Mouse (Mus musculus): ENCODE results near the gene Qk.

DNA sequence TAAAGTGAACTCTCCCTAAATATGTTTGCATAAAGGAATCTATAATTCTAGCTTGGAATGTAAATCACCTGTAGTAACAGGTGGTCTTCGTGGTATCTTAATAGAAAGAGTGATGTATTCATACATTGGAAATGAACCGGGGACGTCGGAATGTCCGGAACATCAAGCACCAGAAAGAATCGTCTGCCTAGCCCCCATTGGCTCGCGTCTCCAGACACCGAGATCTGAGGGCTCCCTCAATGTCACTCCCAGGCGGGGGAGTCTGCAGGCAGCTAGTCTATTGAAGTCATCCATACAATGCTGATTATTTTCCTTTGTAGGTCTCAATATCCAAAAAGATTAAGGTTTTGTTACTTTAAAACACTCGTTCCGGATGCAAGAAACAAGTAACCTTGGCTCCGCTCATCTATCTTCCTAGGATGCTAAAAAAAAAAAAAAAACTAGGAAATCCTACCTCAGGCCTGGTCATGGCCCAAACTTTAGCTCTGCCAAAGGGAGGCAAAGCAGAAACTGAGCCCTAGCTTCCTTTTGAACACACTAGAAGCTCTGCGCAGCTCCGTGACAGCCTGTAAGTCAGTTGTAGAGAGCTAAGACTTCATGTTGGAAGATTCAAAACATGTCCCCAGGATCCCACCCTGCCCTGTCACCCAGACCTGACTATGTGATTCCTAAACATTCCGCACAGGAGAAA lies 16.3 kb upstream of the Qk start:
- TF ChIP-seq CTCF (IDR thresholded peaks at IDR 0.05; ENCODE audit: borderline replicate concordance, insufficient read depth, low read depth, low read length) (no peak), POLR2A (IDR thresholded peaks at IDR 0.05; ENCODE audit: borderline replicate concordance, insufficient read depth, low read length) (no peak)

Data from cerebellum, adult 2 months (tissue).